Mouse (Mus musculus) hindbrain, postnatal 0 days (tissue): Measurements from ENCODE around the gene Prr27. TPM values are rescaled to one million over a fixed set of nuclear protein-coding genes. Genes with fewer than 3 reads are reported as not detected.

Experiments
- ATAC-seq: fragments of 200-750 bp; cut with Nextera tagmentation; 2 replicates; pipeline ENCODE4 v1.8.0; 2017; ENCODE audit warnings: mild to moderate bottlenecking, moderate TSS enrichment, moderate library complexity
- DNase-seq: peaks from one replicate; pipeline ENCODE4 v3.0.0-alpha.2; 2015; ENCODE audit warnings: low spot score
- H3K27ac ChIP-seq: fragments of 300-500 bp; sonication (generic); 2 replicates; pipeline ENCODE4 v1.5.1; 2014; ENCODE audit warnings: mild to moderate bottlenecking
- H3K27me3 ChIP-seq: fragments of 300-500 bp; sonication (generic); 2 replicates; pipeline ENCODE4 v1.6.1; 2014; ENCODE audit warnings: low read length, mixed read lengths; ENCODE audit not compliant: insufficient read depth
- H3K36me3 ChIP-seq: fragments of 300-500 bp; sonication (generic); 2 replicates; pipeline ENCODE4 v1.6.1; 2014; ENCODE audit warnings: low read length, mixed read lengths; ENCODE audit not compliant: insufficient read depth
- H3K4me1 ChIP-seq: fragments of 300-500 bp; sonication (generic); 2 replicates; pipeline ENCODE4 v1.6.1; 2014; ENCODE audit warnings: antibody characterized with exemption, low read length, mixed read lengths; ENCODE audit not compliant: insufficient read depth
- H3K4me2 ChIP-seq: fragments of 300-500 bp; sonication (generic); 2 replicates; pipeline ENCODE4 v1.6.1; 2014; ENCODE audit warnings: low read depth, mild to moderate bottlenecking, low read length, moderate library complexity, mixed read lengths
- H3K4me3 ChIP-seq: fragments of 300-500 bp; sonication (generic); 2 replicates; pipeline ENCODE4 v1.5.1; 2014; ENCODE audit warnings: low read length
- H3K9ac ChIP-seq: fragments of 300-500 bp; sonication (generic); replicated peaks from 2 replicates; pipeline ENCODE4 v1.6.1; 2014; ENCODE audit warnings: mild to moderate bottlenecking, low read length, moderate library complexity, mixed read lengths
- H3K9me3 ChIP-seq: fragments of 300-500 bp; sonication (generic); 2 replicates; pipeline ENCODE4 v1.6.1; 2016; ENCODE audit warnings: low read length, mixed read lengths
- CTCF ChIP-seq: IDR thresholded peaks from 2 replicates; pipeline ENCODE4 v1.5.1; 2016; ENCODE audit warnings: antibody characterized with exemption, control low read depth, low read depth
- WGBS: fragments of 180-500 bp; shearing (Covaris S2); extraction: QIAGEN DNeasy Blood & Tissue Kit; methylation state at CpG from one replicate; pipeline ENCODE4 v1.1.7; 2014; 5-methylcytosine and 5-hydroxymethylcytosine counted together
- polyA plus RNA-seq: library from polyadenylated mRNA; unstranded; fragments of >200 nt; fragmentation: Nextera tagmentation; extraction: Ambion mirVana; gene quantifications from 2 replicates; pipeline ENCODE4 v1.2.1, GENCODE M21; 2015
- total RNA-seq: library from RNA; depleted of rRNA; stranded (reverse); fragments of >200 nt; gene quantifications from 2 replicates; pipeline ENCODE4 v1.2.3, GENCODE M21; 2014; rRNA removed

Gene Prr27
- total and polyA plus RNA-seq, 2 experiments from 2014 or later = not detected

- no peak within 1 kb of the TSS for H3K4me2 ChIP-seq
- no peak for TF ChIP-seq CTCF
- H3K36me3 ChIP-seq = no peaks in the 10 kb centered on the region
- no peaks in the 10 kb centered on the region for H3K27me3 ChIP-seq
- H3K9ac ChIP-seq = no peak within 1 kb of the TSS
- no peak within 1 kb of the TSS for H3K27ac ChIP-seq
- DNase-seq = no peak
- ATAC-seq = no peak
- H3K4me3 ChIP-seq = no peak within 1 kb of the TSS
- H3K9me3 ChIP-seq = no peaks in the 10 kb centered on the region
- WGBS = 95% methylated on average over 1 of the region's 1 CpGs
- H3K4me1 ChIP-seq = no peaks in the 10 kb centered on the region
These were observed 59.2 kb downstream of the Prr27 start, which contains the start of gene Odam for GRCm38 (mm10) chr5:87884729-87885128. Odam (plus strand) TSS chr5:87885029.

Other genes starting within 250 kb of the Prr27 start
- not detected in 2 replicates for gene Sult1e1, start 234.1 kb upstream of the Prr27 start, total RNA-seq
- gene Sult1e1, start 234.1 kb upstream of the Prr27 start, polyA plus RNA-seq = not detected in 2 replicates
- not detected in 2 replicates for gene Csn1s1, start 159.5 kb upstream of the Prr27 start, total RNA-seq
- 0.18 TPM in 1 of 2 replicates, not detected in the other for gene Csn1s1, start 159.5 kb upstream of the Prr27 start, polyA plus RNA-seq
- not detected in 2 replicates for gene Csn2, start 126.1 kb upstream of the Prr27 start, total RNA-seq
- not detected in 2 replicates for gene Csn2, start 126.1 kb upstream of the Prr27 start, polyA plus RNA-seq
- not detected in 2 replicates for gene Csn1s2a, start 51.1 kb upstream of the Prr27 start, total RNA-seq
- gene Csn1s2a, start 51.1 kb upstream of the Prr27 start, polyA plus RNA-seq = not detected in 2 replicates
- not detected in 2 replicates for gene Csn1s2b, start 17.6 kb upstream of the Prr27 start, total RNA-seq
- gene Csn1s2b, start 17.6 kb upstream of the Prr27 start, polyA plus RNA-seq = not detected in 2 replicates
- not detected in 2 replicates for gene Odam, start 59.3 kb downstream of the Prr27 start, total RNA-seq
- not detected in 2 replicates for gene Odam, start 59.3 kb downstream of the Prr27 start, polyA plus RNA-seq
- gene Csn3, start 99.9 kb downstream of the Prr27 start, total RNA-seq = not detected in 2 replicates
- 0.20 TPM in 1 of 2 replicates, not detected in the other for gene Csn3, start 99.9 kb downstream of the Prr27 start, polyA plus RNA-seq
- gene 2310003L06Rik, start 143.8 kb downstream of the Prr27 start, total RNA-seq = not detected in 2 replicates
- not detected in 2 replicates for gene 2310003L06Rik, start 143.8 kb downstream of the Prr27 start, polyA plus RNA-seq
- not detected in 2 replicates for gene Gm28434, start 143.8 kb downstream of the Prr27 start, total RNA-seq
- gene Gm28434, start 143.8 kb downstream of the Prr27 start, polyA plus RNA-seq = 0.33 TPM in 1 of 2 replicates, not detected in the other
- gene Cabs1, start 153.8 kb downstream of the Prr27 start, total RNA-seq = not detected in 2 replicates
- gene Cabs1, start 153.8 kb downstream of the Prr27 start, polyA plus RNA-seq = not detected in 2 replicates
- gene Smr3a, start 176.9 kb downstream of the Prr27 start, total RNA-seq = not detected in 2 replicates
- 0.50 TPM in 1 of 2 replicates, not detected in the other for gene Smr3a, start 176.9 kb downstream of the Prr27 start, polyA plus RNA-seq